Mouse (Mus musculus): ENCODE measurements at regions not wholly inside any gene's neighbourhood (a gene's known extent, or its start where the extent isn't known, plus 50 kb on each side); places are given as distances from the start of the nearest gene placed in this dataset.

DNA sequence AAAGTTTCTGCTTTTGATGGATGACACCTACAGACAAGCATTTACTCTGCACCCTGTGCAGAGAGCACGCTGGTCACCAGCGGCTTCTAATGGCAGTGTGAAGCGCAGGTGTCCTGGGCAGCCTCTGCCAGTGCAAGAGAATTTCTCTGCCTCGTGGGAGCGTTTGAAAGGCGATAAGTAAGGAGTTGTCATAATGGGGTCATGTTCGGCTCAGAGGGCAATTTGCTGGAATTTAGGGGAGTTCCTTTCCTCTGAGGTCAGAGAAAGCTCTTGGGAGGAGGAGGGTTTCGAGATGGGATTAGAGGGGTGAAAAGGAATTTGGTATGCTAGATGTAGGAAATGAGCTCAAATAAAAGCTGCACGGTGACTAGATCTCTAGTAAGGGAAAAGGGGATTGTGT is 144.5 kb downstream of the Ttc32 start:
- in situ Hi-C loops (cut with MboI, MseI): no loop called here

DNA sequence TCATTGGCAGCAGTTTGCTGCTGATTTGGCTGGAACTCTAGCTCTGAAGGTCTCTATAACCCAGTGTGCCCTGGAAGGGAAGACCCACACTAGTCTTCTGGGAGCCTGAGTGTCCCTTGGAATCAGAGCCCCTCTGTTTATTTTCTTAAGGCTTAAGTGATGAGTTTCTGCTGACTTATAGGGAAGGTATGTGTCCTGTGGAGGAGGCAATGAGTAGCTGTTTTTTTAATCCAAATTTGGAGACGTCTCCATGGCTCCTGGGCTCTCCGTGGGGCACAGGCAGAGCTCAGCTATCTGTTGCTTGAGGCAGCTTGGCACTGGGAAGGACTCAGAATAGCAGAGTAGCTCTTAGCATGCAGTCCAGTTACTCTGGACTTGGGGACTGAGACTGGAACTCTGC is 146.4 kb downstream of the Ttc32 start:
- in situ Hi-C loops (cut with MboI, MseI): no loop called here

DNA sequence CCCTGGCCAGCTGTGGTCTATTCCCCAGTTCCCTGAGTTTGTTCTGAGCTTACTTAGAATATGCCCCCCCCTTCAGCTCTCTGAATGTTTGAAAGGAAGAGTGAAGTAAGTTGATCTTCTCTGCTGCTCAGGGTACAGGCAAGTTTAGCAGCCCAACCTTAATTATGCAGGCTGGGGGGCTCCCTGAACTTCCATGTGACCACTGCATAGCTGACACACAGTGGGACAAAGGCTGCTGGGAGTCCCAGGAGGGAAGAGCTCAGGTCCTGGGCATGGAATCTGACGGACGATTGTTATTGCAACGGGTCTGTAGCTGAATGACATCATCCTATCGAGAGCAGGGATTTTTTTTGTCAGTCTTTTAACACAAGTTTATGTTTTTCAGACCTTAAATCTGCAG is 148.8 kb downstream of the Ttc32 start:
- in situ Hi-C loops (cut with MboI, MseI): no loop called here

DNA sequence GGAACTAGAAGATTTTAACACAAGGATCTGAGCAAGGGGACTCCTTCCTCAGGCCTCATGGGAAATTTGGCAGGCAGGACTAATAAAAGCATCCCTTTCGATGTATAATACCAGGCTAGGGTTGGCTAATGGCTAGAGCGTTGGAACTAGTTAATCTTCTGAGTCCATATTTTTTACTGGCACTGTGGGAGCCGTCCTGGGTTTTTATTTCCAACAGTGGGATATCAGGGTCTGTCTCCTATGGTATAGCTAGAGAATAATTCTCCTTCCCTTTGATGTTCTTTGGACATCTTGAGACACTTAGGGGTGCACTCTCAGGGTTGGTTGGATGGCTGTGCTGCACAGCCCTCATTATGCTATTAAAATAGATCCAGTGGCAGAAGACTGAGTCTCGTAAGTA is 150.9 kb downstream of the Ttc32 start:
- in situ Hi-C loops (cut with MboI, MseI): no loop called here

DNA sequence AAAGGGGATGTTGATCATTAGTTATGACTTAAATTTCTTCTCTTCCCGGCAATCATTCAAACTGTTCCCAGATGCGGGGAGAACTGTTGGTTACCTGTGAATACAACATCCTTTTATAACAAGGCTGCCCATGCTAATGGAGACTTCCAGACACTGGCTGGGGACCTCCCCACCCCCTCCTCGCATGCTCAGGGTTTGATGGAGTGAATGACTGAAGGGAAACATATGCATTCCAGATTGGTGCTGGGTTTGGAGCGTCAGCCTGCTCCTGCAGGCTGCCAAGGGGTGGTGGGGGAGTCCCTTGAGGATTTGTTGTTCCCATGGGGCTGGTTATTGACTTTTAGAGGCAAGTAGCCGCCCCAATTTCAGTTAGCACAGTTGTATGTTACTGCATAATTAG is 161.9 kb downstream of the Ttc32 start:
- in situ Hi-C loops (cut with MboI, MseI): no loop called here

DNA sequence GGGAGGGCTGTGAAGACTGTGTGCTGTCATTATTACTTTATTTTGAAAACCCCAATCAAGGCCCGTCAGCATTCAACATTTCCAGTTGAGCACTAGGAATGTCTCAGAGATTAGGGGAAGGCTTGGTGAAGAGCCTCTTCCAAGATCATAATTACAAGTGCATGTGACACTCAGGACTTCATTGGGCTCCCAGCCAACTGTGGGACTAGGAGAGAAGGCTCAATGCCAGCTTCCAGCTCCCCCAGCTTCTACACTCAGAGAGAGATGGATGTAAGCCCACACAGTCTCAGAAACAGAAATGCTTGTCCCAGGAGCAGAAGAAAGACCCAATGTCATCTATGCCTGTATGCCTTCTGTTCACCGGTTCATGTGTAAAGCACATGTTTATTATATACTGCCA is 169.5 kb downstream of the Ttc32 start:
- in situ Hi-C loops (cut with MboI, MseI): no loop called here

DNA sequence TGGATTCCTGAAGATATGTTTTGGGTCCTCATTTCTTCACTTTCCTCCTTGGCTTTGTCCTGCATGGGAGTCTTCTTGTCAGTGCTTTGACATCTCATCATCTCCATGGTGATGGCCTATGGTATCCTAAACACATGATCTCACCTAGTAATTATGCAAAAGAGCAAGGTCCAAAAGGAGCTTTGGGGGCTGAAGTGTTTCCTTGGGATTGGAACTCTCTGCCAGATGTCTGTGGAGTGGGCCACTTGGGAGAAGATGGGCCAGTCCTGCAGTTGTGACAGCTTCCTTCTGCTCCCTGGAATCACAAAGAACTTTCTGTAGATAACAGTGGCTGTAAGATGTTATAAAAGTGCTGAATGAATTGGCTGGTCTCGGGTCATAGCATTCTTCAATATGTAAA is 182.4 kb downstream of the Ttc32 start:
- in situ Hi-C loops (cut with MboI, MseI): no loop called here

DNA sequence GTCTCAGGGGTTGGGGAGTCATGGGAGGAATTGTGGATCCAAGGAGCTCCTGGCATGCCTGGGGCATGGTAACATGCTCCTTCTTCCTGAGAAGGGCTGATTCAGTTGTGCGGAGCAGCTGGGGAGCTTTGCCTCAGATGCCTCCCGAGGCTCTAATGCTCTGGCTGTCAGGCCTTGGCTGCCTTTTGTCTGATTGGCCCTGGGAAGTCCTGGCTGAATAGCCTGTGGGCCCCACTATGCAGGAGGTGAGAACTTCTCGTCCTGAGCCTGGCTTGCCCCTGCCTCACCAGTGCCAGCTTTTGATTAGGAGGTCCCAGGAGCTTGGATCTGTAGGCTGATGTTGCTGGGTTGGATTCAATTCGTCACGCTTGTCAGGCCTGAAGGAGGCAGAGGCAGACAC is 195.2 kb downstream of the Ttc32 start:
- in situ Hi-C loops (cut with MboI, MseI): no loop called here

DNA sequence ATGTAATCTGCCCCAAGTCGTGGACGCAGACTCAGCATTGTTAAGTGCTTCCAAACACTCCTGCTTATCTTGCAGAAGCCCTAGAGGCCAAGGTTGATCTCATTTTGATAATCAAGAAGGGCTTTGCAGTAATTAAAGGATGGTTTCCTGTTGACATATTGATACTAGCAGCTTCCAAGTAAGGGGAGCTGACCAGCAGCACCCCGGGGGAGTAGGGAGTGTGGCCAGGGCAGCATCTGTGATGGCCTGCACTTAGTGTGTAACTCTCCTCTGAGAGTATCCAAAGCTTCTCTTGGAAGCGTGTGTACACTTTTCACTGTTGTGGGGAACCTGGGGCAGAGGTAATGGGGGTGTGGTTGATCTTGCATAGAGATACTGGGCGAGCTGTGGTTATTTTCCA is 198.1 kb downstream of the Ttc32 start:
- in situ Hi-C loops (cut with MboI, MseI): no loop called here

DNA sequence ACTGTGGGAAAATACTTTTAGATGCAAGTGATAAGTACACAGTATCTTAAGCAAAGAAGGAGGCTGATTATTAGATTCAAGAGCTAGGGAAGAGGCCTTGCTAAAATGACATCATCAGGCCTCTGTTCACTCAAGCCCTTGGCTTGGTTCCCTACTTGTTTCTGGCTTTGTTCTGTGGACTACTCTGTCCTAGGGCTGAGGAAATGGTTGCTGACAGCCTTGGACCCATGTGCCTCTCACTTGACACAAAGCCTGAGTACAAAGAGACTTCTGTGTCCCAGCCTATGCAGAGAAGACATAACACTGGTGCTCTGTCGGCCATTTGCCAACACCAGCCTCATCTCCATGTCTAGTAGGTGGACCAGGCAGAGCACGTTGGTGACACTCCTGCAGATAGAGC is 198.7 kb downstream of the Ttc32 start:
- in situ Hi-C loops (cut with MboI, MseI): no loop called here

DNA sequence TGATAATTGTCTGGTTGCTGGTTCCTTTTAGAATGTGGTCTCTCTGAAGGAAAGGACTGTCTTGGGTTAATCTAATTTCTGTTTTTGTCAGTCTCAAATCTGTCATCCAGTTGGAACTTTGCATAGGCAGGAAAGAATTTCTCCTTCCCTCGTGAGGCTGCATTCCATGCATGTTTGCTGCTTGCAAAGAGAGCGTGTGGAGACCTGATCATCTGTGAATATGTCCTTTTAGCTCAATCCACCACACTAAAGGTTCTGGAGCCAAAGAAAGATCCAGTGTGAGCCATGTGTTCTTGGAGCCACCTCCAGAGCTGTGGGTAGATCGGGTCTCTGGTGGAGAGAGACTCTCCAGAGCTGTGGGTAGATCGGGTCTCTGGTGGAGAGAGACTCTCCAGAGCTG is 200.2 kb downstream of the Ttc32 start:
- in situ Hi-C loops (cut with MboI, MseI): no loop called here

DNA sequence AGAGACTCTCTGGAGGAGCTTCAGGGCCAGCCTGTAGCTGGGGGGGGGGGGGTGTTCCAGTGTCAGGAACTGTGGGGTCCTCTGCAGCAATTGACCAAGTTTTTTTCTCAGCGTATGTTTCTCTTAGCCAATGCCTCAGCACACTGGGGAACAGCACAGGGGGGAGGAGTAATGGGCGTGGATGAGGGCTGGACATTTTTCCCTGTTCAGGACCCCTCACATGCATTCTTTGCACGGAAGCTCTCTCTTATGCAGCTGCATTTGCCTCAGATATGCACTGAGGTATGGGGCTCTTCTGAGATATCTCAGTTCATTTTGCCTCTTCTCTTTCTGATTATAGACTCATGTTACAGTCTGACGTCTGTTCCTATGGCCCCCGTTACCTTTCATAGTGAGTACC is 200.8 kb downstream of the Ttc32 start:
- in situ Hi-C loops (cut with MboI, MseI): no loop called here

DNA sequence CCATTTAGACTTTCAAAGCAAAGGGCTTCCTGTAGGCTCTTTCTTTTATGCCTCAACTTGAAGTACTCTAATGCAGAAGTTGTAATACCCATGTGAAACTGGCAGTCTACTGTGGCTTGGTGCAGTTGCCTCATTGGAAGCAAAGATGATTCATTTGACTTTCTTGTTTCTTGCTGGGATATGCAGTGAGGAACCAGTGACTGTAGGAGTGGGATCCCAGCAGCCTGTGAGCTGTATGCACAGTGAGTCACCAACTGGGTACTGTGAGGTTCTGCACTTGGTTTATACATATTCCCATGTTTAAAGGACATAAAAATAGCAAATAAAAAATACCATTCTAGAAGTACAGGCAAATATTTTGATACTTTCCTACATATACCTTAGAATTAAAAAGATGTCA is 202.6 kb downstream of the Ttc32 start:
- in situ Hi-C loops (cut with MboI, MseI): no loop called here

DNA sequence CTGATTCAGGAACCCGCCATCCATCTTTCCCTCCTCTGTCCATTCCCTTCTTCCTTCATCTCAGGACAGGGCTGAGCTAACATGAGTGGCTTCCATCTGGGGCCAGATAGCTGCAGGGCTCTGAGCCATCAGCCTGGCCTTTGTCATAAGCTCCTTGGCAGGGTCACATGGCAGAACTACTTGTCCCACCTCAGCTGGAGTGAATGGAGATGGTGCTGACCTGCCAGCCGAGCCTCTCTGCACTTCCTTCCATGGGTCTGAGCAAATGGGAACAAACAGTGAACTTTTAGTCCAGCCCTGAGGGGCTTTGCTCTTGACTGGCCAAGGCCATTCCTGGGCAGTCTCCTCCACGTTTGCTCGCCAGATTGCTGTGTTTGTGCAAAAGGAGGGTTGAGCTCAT is 206.1 kb downstream of the Ttc32 start:
- in situ Hi-C loops (cut with MboI, MseI): no loop called here

DNA sequence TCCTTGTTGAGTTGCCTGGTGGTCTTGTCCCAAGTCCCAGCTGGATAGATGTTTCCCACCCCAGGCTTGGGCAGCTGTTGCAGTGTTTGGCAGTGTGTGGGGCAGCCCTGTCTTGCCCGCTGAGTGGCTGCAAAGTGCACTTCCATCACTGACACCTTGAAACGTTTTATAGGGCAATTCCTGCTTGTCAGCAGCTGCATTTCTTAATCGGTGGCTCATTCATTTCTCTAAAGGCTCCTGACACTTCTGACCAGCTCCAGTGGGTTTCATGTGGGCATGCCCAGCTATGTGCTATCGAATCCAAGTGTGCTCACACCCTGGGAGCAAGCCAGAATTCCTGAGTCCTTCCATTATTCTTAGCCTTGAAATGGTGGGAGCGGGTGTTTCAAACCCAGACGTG is 207.7 kb downstream of the Ttc32 start:
- in situ Hi-C loops (cut with MboI, MseI): no loop called here

DNA sequence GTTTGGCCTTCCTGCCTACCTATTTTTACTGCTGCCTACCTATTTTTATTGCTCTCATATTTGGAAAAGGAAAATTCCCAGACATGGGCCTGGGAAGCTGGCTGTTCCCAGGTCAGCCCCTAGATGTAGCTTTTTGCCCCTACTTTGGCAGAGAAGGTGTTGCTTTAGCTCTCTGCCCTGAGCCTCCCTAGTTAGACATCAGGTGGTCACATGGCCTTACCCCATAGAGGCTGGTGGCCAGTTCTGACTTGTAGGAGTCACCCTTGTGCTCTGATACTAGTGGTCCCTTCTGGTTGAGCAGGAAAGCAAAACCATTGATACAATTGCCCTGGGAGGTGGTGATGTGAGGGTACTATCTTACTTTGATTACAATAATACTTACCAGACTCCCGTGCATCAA is 208.2 kb downstream of the Ttc32 start:
- in situ Hi-C loops (cut with MboI, MseI): no loop called here

DNA sequence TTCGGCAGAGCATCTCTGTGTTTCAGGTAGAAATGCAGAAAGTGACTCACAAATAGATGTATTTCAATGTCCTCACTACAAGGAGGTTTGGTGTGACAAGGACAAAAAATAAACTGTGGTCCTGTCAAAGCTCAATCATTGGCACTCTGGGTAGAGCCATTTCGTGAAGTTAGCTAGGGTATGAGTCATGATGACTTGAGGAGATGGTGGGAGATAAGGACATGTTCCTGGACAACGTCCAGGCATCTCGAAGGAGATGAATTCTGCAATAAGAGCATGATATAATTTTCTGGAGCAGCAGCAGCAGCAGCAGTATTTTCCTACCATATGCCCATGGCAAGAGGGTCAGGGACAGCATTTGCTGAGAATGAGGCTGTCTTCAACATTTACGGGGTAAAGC is 217.7 kb downstream of the Ttc32 start:
- in situ Hi-C loops (cut with MboI, MseI): no loop called here

DNA sequence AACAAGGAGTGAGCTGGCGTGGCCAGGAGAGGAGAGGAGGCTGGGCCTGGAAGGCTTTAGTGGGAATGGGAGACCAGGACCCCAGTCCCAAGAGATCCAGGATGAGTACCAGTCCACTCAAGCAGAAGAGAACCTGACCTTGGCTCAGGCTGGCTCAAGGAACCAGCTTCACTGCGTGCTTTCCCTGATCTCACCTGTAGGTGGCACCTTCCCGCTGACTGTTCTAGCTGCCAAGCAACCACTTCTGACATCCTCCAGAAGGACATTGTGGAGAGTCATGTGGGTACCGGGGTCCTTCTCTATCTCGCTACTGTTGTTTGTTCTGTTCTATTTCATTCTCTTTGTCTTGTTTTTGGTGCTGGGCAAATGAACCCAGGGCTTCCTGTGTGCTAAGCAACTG is 222.0 kb downstream of the Ttc32 start:
- in situ Hi-C loops (cut with MboI, MseI): loop anchor here in 1 of 2 experiments (10.0 kb wide), 1 partner anchor 1973 kb away; no protein-coding TSS in a partner anchor

DNA sequence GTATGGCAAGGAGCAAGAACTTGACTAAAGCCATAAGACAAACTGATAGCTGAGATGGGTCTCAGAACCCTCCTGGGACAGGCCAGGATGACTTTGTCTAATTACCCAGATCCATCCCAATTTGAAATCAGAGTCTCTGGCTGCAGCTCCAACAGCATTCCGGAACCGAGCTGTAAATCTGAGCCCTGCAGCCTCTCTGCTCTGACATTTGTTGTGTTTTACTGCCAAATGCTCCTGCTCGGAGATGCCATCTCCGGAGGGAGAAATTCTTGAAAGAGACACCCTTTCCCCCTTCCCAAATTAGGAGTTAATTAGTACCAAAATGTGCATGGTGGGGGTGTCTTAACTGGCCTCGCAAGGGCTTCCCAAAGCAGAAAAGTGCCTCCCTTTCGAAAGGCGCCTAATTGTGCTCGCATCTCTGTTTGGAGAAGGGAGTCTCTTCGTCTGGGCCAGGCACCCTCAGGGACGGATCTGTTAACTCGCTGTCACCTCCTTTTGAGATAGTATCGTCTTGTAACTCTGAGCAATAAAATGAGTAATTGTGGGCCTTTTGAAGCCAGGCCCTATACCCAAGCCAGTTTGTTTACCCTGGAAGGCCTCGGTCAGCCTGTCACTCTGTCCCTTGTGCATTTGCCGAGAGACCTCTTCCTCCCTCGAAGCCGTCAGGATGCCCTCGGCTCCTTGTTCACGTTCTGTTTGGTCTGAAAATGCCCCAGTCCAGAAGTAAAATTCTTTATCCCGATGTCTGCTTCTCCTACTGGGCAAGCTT is 223.7 kb downstream of the Ttc32 start:
- in situ Hi-C loops (cut with MboI, MseI): loop anchor here in 1 of 2 experiments (10.0 kb wide), 1 partner anchor 1971 kb away; no protein-coding TSS in a partner anchor

DNA sequence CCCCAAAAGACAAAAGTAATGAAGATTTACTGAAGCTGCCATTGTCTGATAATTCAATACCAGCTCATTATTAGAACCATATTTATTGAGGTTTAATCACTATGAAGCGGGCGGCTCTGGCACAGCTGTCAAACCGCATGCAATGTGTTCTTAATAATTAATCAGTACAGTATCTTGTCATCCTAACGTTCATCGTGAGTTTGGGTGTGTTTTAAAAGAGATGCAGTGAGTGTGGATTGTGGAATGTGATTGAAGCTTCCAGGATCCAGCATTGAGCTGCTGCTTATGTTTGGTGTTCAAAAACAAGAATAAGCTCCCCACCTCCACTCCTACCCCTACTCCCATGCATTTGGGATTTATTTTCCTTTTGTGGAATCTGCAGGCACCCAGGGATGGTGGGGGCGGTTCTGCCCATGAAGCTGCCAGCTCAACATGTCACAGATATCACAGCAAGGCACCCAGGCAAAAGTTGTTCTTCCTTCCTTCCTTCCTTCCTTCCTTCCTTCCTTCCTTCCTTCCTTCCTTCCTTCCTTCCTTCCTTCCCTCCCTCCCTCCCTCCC is 224.6 kb downstream of the Ttc32 start:
- in situ Hi-C loops (cut with MboI, MseI): loop anchor here in 1 of 2 experiments (10.0 kb wide), 1 partner anchor 1970 kb away; no protein-coding TSS in a partner anchor

DNA sequence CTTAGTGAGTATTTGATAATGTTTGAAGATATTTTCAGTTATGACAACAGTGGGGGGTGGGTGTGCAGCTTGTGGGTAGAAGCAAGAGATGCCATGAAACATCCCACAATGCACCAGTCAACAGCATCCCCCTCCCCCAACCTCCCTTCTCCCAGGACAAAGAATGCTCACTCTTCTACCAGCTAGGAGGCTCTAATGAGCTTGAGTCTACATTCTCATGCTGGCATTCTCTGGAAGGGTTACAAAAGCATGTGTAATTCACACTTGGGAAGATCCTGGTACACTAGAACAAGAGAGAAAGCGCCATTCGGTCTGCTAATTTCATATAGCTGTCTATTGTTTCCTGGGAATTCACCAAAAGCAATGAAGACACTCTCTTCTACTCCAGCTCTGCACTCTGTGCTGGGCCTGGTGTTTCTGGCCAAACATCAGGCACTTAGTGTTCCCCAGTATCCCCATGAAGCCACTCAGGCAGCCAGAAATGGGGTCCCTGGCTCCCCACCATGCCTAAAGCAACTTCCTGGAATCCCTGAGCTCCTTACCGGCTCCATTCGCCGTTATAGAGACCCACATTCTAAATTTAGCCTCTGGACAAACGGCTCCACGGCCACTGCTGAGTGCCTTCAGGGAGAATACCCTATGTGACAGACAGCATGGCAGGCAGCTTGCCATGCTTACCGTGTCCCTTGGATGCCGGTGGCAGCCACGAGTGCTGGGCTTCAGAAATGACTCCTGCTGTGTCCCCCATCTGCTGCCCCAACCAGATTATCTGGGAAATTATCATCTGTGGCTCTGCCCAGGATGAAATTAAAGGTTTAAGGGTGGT is 226.1 kb downstream of the Ttc32 start:
- in situ Hi-C loops (cut with MboI, MseI): loop anchor here in 1 of 2 experiments (10.0 kb wide), 1 partner anchor 1969 kb away; no protein-coding TSS in a partner anchor

DNA sequence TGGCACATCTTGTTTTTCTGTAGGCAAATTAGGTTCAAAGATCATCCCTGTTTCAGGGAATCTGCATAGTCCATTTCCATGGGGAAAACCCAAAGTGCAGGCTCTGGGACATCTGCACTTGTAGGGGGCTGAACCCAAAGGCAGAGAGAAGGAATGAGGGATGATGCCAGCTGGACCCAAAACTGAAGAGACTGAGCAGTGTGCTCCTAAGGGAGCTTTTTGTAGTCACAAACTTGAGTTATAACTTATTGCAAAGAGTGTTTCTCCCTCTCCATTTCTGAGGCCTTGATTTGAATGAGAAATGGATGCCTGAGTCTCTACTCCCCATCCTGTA is 226.7 kb downstream of the Ttc32 start:
- in situ Hi-C loops (cut with MboI, MseI): loop anchor here in 1 of 2 experiments (10.0 kb wide), 1 partner anchor 1968 kb away; no protein-coding TSS in a partner anchor

Measured in T-helper 17 cell (primary cell).